In genomic region chr11:98022555-98023371, GRCm38 (mm10) we compare ENCODE assay signal across 1 mouse cellular context.
TF ChIP-seq lines count a peak whose summit lies in the region.

TSS of gene Cacnb1 (minus strand) at chr11:98023034.

TF ChIP-seq in CH12.LX, 34 proteins besides CTCF, POLR2A, EP300 and RAD21 (continued from another document):
- TF ChIP-seq MEF2A (IDR thresholded peaks at IDR 0.05; ENCODE audit: borderline replicate concordance, low read depth, low read length) = no peak
- TF ChIP-seq USF1 (IDR thresholded peaks at IDR 0.05; ENCODE audit: low read depth, low read length) = no peak
- no peak for TF ChIP-seq JUND (conservative IDR thresholded peaks at IDR 0.05; ENCODE audit: low read depth, low read length)
- no peak for TF ChIP-seq JUN (IDR thresholded peaks at IDR 0.05; ENCODE audit: insufficient read depth, low read depth, low read length)
TF ChIP-seq in CH12.LX: peak in this region for 6.
